Mouse (Mus musculus) kidney, embryonic 14.5 days (tissue): ENCODE measurements at regions not wholly inside any gene's neighbourhood (a gene's known extent, or its start where the extent isn't known, plus 50 kb on each side); places are given as distances from the start of the nearest gene placed in this dataset.

Experiments
- ATAC-seq: fragments of 200-750 bp; cut with Nextera tagmentation; 2 replicates; pipeline ENCODE4 v1.8.0; 2017; ENCODE audit warnings: moderate number of reproducible peaks, mild to moderate bottlenecking, moderate TSS enrichment, moderate library complexity; ENCODE audit not compliant: low FRiP score, low TSS enrichment
- H3K27ac ChIP-seq: fragments of 300-500 bp; sonication (generic); 2 replicates; pipeline ENCODE4 v1.5.1; 2014; ENCODE audit warnings: low read depth, mild to moderate bottlenecking, low read length, moderate library complexity, mixed read lengths
- H3K27me3 ChIP-seq: fragments of 300-500 bp; sonication (generic); 2 replicates; pipeline ENCODE4 v1.6.1; 2014; ENCODE audit warnings: mild to moderate bottlenecking, low read length; ENCODE audit not compliant: control insufficient read depth, insufficient read depth
- H3K36me3 ChIP-seq: fragments of 300-500 bp; sonication (generic); 2 replicates; pipeline ENCODE4 v1.6.1; 2014; ENCODE audit warnings: low read length, mixed read lengths; ENCODE audit not compliant: control insufficient read depth, insufficient read depth
- H3K4me1 ChIP-seq: fragments of 300-500 bp; sonication (generic); 2 replicates; pipeline ENCODE4 v1.6.1; 2014; ENCODE audit warnings: low read length, mixed read lengths; ENCODE audit not compliant: control insufficient read depth, insufficient read depth
- H3K4me2 ChIP-seq: fragments of 300-500 bp; sonication (generic); replicated peaks from 2 replicates; pipeline ENCODE4 v1.6.1; 2014; ENCODE audit warnings: low read depth, mild to moderate bottlenecking, low read length
- H3K4me3 ChIP-seq: fragments of 300-500 bp; sonication (generic); 2 replicates; pipeline ENCODE4 v1.5.1; 2014; ENCODE audit warnings: mild to moderate bottlenecking, low read length
- H3K9ac ChIP-seq: fragments of 300-500 bp; sonication (generic); 2 replicates; pipeline ENCODE4 v1.6.1; 2014; ENCODE audit warnings: low read depth, mild to moderate bottlenecking, low read length, moderate library complexity
- H3K9me3 ChIP-seq: fragments of 300-500 bp; sonication (generic); 2 replicates; pipeline ENCODE4 v1.6.1; 2016; ENCODE audit warnings: low read length; ENCODE audit not compliant: control insufficient read depth
- WGBS: fragments of 180-500 bp; shearing (Covaris S2); extraction: QIAGEN DNeasy Blood & Tissue Kit; methylation state at CpG from one replicate; pipeline ENCODE4 v1.1.7; 2014; 5-methylcytosine and 5-hydroxymethylcytosine counted together

GRCm38 (mm10) chr4:40357088-40357853 is 78.0 kb upstream of the Ndufb6 start:
- no peak overlapping the region for H3K4me2 ChIP-seq
- no peaks in the 10 kb centered on the region for H3K27me3 ChIP-seq
- 50% methylated on average over 7 of the region's 7 CpGs for WGBS
- H3K9ac ChIP-seq = no peak overlapping the region
- H3K27ac ChIP-seq = no peak overlapping the region
- ATAC-seq = peak; percentile 52; the same call in 1 of the 2 replicates
- H3K36me3 ChIP-seq = no peaks in the 10 kb centered on the region
- no peaks in the 10 kb centered on the region for H3K4me1 ChIP-seq
- H3K4me3 ChIP-seq = no peak overlapping the region
- no peaks in the 10 kb centered on the region for H3K9me3 ChIP-seq

DNA sequence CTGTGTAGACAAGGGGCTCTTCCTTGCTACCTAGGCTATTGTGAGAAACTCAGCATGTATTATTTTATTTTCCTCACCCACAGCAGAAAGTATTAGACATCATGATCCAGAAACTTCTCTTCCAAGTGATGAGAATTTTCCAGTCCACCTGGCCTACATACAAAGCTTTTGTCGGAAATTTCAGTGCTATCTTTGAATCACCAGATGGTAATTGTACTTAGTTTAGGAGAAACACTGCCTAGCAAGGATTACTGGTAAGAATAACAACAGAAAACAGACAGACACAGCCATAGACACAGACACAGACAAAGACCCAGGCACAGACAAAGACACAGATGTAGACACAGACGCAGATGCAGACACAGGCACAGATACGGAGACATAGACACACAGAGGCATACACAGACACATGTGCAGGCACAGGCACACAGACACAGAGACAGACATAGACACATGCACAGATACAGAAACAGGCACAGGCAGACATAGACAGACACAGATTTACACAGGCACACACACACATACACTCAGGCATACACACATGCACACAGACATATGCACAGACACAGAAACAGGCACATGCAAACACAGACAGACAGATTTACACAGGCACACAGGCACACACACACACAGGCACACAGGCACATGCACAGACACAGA is 76.7 kb upstream of the Ndufb6 start:
- Histone ChIP-seq H3K27me3 (no peaks in the 10 kb centered on the region), H3K27ac (no peak overlapping the region), H3K4me3 (no peak overlapping the region), H3K36me3 (no peaks in the 10 kb centered on the region), H3K9ac (no peak overlapping the region), H3K4me1 (no peaks in the 10 kb centered on the region), H3K4me2 (no peak overlapping the region), H3K9me3 (no peaks in the 10 kb centered on the region)
- no peak for ATAC-seq
- WGBS = 84% methylated on average over 3 of the region's 3 CpGs

- Histone ChIP-seq H3K4me2 (no peak overlapping the region), H3K4me1 (no peaks in the 10 kb centered on the region), H3K9ac (no peak overlapping the region), H3K27me3 (no peaks in the 10 kb centered on the region), H3K36me3 (no peaks in the 10 kb centered on the region), H3K4me3 (no peak overlapping the region), H3K9me3 (no peaks in the 10 kb centered on the region), H3K27ac (no peak overlapping the region)
- ATAC-seq = no peak
- 66% methylated on average over 3 of the region's 3 CpGs for WGBS
Observed at GRCm38 (mm10) chr4:40354456-40354855, 75.2 kb upstream of the Ndufb6 start.

DNA sequence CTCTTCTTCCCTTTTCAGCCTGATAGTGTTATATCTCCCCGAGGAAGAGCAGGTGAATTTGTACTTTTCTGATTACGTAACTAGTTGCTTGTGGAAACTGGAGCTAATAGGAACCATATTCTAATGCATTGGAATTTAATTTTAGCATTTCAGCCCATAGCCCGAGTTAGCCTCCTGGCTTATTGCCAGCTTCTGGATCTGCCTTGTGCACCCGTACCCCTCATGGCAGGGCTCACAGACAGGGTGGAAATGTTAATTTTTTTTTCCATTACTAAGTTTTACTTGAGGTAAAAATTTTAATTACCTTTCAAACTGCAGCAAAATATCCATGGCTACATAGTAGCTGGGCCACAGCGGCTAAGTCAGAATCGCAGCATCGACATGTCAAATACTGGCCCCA is 72.4 kb upstream of the Ndufb6 start:
- H3K27me3 ChIP-seq = no peaks in the 10 kb centered on the region
- no peak overlapping the region for H3K4me3 ChIP-seq
- H3K4me1 ChIP-seq = no peaks in the 10 kb centered on the region
- H3K9me3 ChIP-seq = no peaks in the 10 kb centered on the region
- no peak overlapping the region for H3K9ac ChIP-seq
- H3K36me3 ChIP-seq = no peaks in the 10 kb centered on the region
- WGBS = 72% methylated on average over 7 of the region's 7 CpGs
- no peak overlapping the region for H3K27ac ChIP-seq
- H3K4me2 ChIP-seq = no peak overlapping the region
- ATAC-seq = no peak

- no peaks in the 10 kb centered on the region for H3K9me3 ChIP-seq
- 84% methylated on average over 4 of the region's 4 CpGs for WGBS
- H3K9ac ChIP-seq = no peak overlapping the region
- no peak overlapping the region for H3K4me2 ChIP-seq
- no peaks in the 10 kb centered on the region for H3K4me1 ChIP-seq
- H3K36me3 ChIP-seq = no peaks in the 10 kb centered on the region
- no peak overlapping the region for H3K4me3 ChIP-seq
- ATAC-seq = no peak
- no peaks in the 10 kb centered on the region for H3K27me3 ChIP-seq
- H3K27ac ChIP-seq = no peak overlapping the region
Observed at GRCm38 (mm10) chr4:40351090-40351489, 71.9 kb upstream of the Ndufb6 start.

DNA sequence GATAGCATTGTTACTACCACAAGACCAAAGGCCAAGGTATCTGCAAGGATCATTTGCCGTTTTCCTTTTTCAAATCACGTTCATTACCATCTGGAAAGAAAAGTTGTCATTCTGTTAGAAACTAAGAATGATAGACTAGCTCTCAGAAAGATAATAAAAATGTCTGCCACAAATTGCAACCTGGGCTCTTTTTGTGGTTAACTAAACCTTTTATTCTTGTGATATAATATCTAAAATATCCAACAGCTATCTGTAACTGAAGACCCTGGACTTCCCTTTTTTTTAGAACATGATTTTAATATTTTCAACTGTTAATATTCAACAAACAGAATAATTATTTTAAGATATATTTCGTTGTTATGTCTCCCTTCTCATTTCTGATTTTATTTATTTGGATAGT is 66.6 kb upstream of the Ndufb6 start:
- H3K27ac ChIP-seq = no peak overlapping the region
- no peak overlapping the region for H3K4me3 ChIP-seq
- no peak overlapping the region for H3K9ac ChIP-seq
- no peaks in the 10 kb centered on the region for H3K27me3 ChIP-seq
- H3K9me3 ChIP-seq = no peaks in the 10 kb centered on the region
- H3K4me1 ChIP-seq = no peaks in the 10 kb centered on the region
- H3K4me2 ChIP-seq = no peak overlapping the region
- WGBS = 64% methylated on average over 3 of the region's 3 CpGs
- H3K36me3 ChIP-seq = no peaks in the 10 kb centered on the region
- ATAC-seq = no peak

GRCm38 (mm10) chr4:40342181-40342580 is 63.0 kb upstream of the Ndufb6 start:
- no peaks in the 10 kb centered on the region for H3K36me3 ChIP-seq
- H3K4me1 ChIP-seq = no peaks in the 10 kb centered on the region
- WGBS = 91% methylated on average over 3 of the region's 3 CpGs
- no peak overlapping the region for H3K9ac ChIP-seq
- H3K9me3 ChIP-seq = no peaks in the 10 kb centered on the region
- H3K27me3 ChIP-seq = no peaks in the 10 kb centered on the region
- no peak for ATAC-seq
- H3K4me2 ChIP-seq = no peak overlapping the region
- H3K27ac ChIP-seq = no peak overlapping the region
- H3K4me3 ChIP-seq = no peak overlapping the region

GRCm38 (mm10) chr4:40334841-40335240 is 55.6 kb upstream of the Ndufb6 start:
- 57% methylated on average over 1 of the region's 1 CpGs for WGBS
- Histone ChIP-seq H3K36me3 (no peaks in the 10 kb centered on the region), H3K27ac (no peak overlapping the region), H3K4me1 (no peaks in the 10 kb centered on the region), H3K9ac (no peak overlapping the region), H3K9me3 (no peaks in the 10 kb centered on the region), H3K4me3 (no peak overlapping the region), H3K4me2 (no peak overlapping the region), H3K27me3 (no peaks in the 10 kb centered on the region)
- ATAC-seq = no peak

- Histone ChIP-seq H3K27me3 (no peaks in the 10 kb centered on the region), H3K9ac (no peak overlapping the region)
- ATAC-seq = no peak
Observed at GRCm38 (mm10) chr4:40329737-40330136, 50.5 kb upstream of the Ndufb6 start.

More at GRCm38 (mm10) chr4:40329737-40330136, 50.5 kb upstream of the Ndufb6 start:
- no peaks in the 10 kb centered on the region for H3K4me1 ChIP-seq
- 44% methylated on average over 5 of the region's 5 CpGs for WGBS
- no peak overlapping the region for H3K4me2 ChIP-seq
- H3K9me3 ChIP-seq = no peaks in the 10 kb centered on the region
- no peaks in the 10 kb centered on the region for H3K36me3 ChIP-seq
- no peak overlapping the region for H3K27ac ChIP-seq
- no peak overlapping the region for H3K4me3 ChIP-seq
